Mouse (Mus musculus) left cerebral cortex, adult 11 months (tissue): ENCODE measurements around the gene Cacna2d4.

Source experiments
- DNase-seq: peaks from one replicate; pipeline ENCODE4 v3.0.0; 2022; ENCODE audit warnings: low spot score

Gene Cacna2d4

DNA sequence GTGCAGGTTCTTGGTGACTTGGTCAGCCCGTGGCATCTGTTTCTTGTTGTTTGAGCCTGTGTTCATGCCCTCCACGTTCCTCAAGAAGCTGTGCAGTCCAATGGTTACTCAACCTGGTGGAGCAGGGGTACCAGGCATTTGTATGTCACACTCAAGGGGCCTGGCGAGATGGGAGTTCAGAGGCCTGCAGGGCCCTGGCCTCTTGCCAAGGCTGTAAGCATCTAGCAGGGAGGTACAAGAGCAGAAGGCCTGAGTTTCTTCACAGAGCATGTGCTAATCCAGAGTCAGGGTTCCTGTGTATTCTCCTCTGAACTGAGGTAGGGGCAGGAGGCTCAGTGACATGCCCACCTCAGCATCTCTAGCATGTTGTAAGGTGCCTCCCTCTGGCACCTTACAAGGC, 76.8 kb downstream of the Cacna2d4 start:
- no peak for DNase-seq

GRCm38 (mm10) chr6:119313588-119314375, 77.5 kb downstream of the Cacna2d4 start:
- no peak for DNase-seq

DNA sequence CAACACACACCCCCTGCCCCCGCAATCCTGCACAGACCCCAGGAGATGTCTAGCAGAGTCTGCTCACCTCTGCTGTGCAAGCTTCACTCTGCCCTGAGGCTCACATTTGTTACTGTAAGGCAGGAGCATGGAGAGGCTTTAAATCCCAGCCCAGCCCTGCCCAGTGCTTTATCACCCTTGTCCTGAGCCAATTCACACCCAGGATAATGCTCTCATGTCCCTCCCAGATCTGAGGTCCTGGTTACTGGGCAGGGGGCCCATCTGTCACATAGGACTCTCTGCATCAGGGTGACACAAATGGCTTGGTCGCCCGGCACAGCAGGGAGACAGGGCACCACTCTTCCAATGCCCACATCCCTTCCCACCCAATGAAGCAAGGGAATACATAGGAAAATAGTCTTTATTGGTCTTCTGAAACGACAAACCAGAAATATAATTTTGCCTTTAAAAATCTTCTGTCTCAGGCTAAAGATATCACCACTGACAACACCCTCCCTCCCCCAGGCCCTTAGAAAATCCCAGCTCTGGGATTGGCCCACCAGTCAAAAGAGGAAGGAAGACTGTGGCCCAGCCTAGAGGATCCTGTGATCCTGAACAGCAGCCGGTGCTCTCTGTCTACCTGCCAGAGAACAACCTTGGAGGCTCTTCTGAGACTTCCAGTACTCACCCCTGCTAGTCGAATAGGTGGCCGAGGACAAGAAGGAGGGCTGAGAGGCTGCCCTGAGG, 78.6 kb downstream of the Cacna2d4 start:
- no peak for DNase-seq

DNA sequence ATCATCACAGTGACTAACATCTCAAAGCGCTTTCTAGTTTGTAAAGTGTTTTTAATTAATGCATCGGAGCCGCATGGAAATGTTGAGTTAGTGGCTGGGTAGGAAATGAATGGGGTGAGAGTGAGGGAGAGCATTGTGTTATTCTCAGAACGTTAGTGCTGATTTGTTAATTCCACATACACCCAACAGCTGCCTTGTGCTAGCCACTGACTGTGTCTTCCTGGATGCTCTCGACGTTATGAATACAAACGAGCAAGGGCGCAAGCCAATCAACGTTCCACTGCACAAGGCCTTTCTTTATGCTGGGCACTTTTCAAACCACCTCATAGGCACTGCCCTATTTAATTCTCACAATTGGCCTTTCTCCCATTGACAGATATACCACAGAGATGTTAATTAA, 82.4 kb downstream of the Cacna2d4 start:
- no peak for DNase-seq

DNA sequence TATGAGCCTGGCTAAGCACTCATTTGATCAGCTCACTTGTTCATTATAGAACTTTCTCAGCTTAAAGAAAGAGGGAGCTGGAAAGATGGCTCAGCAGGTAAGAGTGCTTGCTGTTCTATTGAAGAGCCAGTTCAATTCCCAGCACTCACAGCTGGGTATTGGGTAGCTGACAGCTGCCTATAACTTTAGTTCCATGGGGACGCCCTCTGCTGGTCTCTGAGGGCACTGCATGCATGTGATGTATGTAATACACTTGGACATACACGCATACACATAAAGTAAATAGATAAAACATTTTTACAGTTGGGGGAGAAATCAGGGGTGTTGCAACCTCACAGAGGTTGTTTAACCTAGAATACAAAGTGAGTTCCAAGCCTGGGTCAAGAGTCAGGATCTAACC, 83.0 kb downstream of the Cacna2d4 start:
- no peak for DNase-seq

GRCm38 (mm10) chr6:119320481-119320880, 84.2 kb downstream of the Cacna2d4 start:
- DNase-seq, result no peak

GRCm38 (mm10) chr6:119321752-119322151, 85.4 kb downstream of the Cacna2d4 start:
- no peak for DNase-seq

DNA sequence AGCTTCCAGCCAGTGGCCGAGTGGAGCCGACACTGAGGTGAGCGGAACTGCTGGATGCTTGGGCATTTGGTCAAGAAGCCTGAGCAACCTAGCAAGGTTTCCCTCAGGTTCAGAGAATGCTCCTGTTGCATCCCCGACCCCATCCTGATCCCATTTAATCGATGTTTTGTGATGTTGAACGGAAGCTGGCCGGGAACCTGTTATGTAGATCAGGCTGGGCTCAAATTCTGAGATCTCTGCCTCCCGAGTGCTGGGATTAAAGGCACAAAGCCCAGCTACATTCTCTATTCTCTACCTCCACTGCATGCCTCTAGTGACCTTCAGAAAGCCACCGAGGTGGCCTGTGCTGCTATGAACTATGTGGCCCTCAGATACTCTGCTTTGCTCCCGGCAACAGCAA, 88.5 kb downstream of the Cacna2d4 start:
- DNase-seq, result no peak

- DNase-seq, result no peak
Observed at GRCm38 (mm10) chr6:119325978-119326377, 89.7 kb downstream of the Cacna2d4 start.

GRCm38 (mm10) chr6:119326541-119326940, 90.2 kb downstream of the Cacna2d4 start:
- no peak for DNase-seq

- no peak for DNase-seq
Observed at GRCm38 (mm10) chr6:119328521-119329115, 92.3 kb downstream of the Cacna2d4 start.

DNA sequence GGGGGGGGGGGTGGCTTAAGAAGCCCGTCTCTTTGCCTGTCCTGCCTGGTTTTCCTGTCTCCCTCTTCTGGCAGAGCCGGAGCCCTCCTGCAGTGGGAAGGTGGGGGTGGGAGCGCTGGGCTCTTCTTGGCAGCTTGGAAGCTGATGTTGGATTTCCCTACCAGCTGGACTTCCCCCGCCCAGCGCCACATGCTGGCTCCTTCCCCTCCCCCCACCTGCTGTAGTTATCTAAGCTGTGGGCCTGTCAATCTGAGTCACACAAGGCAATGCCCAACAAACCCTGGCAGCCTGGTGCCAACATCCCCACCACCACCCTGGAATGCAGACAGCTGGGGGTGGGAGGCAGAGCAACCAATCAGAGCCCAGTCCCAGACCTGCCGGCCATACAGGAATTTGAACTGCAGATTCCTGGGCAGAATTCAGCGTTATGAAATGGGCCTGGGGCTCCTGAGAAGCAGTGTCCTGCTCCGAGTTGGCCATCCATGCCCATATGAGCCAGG, 92.9 kb downstream of the Cacna2d4 start:
- peak; percentile 85 for DNase-seq

DNA sequence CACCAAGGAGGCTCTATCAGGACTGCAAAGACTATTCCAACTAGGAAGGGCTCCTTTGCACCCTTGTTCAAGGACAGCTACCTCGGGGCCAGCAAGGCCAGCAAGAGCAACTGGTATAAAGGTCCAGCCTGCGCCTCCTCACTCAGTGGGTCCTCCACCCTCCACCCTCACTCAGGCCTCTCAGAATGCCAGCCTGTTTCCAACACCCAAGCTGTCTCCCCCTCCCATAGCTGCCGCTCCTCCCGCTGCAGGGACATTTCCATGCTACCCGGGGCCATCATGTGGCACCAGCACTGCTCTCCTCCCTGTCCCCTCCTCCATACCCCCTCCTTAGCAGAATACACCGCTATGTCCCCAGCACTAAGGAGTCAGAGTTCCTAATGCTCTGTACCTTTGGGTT, 93.6 kb downstream of the Cacna2d4 start:
- DNase-seq, result no peak

DNA sequence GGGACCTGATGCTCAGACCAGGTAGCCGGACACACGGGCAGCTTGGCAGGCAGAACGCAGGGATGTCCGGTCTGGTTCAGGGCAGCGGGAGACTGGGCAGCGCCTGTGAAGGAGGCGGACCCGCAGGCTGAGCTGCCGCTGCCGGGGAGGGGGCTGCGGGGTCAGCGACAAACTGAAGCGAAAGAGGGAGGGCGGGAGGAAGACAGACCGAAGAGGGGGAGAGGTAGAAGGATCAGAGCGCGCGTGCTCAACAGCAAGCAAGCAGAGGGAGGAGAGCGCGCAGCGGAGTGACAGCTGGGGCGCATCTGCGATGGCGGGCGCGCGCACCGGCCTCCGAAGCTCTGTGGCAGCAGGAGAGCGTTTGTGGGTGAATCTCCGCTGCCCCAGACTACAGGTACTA, 94.2 kb downstream of the Cacna2d4 start, which contains the start of gene Lrtm2:
TSS of gene Lrtm2 (minus strand) at position 261 of the 400 bp plus-strand sequence.
- peak; percentile 72 for DNase-seq

- no peak for DNase-seq
Observed at GRCm38 (mm10) chr6:119332111-119332510, 95.8 kb downstream of the Cacna2d4 start.

GRCm38 (mm10) chr6:119333202-119333601, 96.9 kb downstream of the Cacna2d4 start:
- no peak for DNase-seq

DNA sequence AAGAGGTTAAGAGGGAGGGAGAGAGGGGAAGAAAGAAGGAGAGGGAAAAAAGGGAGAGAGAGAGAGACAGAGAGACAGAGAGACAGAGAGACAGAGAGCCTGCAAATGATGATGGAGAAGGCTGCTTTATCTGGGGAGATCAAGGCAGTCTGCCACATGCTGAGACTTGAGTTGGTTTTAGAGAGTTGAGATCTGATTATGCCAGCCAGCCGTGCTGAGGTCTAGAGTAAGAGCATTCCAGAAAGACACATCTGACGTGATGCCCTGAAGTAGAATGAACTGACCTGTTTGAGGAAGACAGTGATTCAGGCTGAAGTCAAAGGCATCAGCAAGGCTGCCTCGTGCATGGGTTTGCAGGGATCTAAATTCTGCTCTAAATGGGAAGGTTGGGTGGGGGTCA, 97.5 kb downstream of the Cacna2d4 start:
- DNase-seq, result no peak

- DNase-seq, result no peak
Observed at GRCm38 (mm10) chr6:119336124-119336523, 99.8 kb downstream of the Cacna2d4 start.

DNA sequence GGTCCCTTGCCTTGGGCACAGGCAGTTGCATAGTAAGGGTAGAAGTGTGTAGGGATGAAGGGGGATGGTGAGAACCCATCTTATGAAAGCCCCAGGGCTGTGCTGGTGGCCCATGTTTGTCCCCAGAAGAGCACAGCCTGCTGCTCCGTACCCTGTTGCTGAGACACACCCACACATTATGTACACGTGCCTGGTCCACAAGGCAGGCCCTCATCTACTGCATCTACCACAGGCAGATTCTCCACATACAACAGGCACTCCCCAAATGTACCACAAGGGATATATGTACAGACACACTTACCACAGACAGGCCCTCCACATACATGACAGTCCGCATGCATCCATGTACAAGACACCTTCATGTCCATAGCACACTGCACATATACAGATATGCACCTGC, 101.0 kb downstream of the Cacna2d4 start:
- no peak for DNase-seq

- DNase-seq, result no peak
Observed at GRCm38 (mm10) chr6:119338121-119338912, 102.0 kb downstream of the Cacna2d4 start.

DNA sequence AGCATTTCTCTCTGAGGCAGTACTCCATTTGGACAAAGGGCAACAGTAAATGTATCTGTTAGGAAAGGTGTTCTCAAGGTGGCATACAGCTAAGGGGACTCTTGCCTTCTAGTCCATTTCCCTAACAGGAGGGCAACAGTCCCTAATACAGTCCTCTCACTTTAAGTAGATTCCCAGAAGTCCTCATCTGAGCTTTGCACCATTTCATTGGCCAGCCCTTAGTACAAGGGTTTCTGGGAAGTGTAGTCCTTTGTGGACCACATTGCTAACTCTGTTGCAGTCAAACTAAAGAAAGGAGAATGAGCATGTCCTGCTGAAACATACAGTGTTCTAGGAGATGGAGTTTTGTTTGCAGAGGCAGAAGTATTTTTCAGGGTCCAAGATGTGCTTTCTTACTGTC, 105.1 kb downstream of the Cacna2d4 start:
- no peak for DNase-seq

DNA sequence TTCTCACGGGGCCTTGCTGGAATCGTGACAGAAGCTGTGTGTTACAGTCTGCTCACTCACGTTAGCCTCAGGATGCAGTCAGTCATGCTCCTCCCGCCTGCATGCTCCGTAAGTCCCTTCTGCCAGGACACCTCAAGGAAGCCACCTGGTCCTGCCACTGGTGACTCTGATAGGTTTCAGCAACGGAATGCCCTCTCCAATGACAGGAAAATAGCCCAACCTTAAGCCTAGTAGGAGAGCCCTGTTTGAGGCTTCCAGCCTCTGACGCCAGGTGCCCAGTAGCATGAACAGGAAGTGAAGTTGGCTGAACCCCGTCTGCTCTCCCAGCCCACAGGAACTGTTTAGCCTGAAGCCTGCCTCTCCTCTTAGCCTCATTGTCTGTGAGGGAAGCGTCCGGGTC, 109.9 kb downstream of the Cacna2d4 start:
- DNase-seq, result no peak
